Mouse (Mus musculus): ENCODE data around the gene Pabpc6. TPM values are rescaled to one million over a fixed set of nuclear protein-coding genes. Genes with fewer than 3 reads are reported as not detected.

Pabpc6 gene
- total and polyA plus RNA-seq, 3 experiments = not detected

GRCm38 (mm10) chr17:9627011-9627410, 42.5 kb downstream of the Pabpc6 start:
- TF ChIP-seq CTCF (IDR thresholded peaks at IDR 0.05) (no peak), POLR2A (IDR thresholded peaks at IDR 0.05; ENCODE audit: insufficient read depth, low read depth, low read length) (no peak), EP300 (IDR thresholded peaks at IDR 0.05; ENCODE audit: insufficient read depth, low read depth, low read length) (no peak)
- Histone ChIP-seq H3K9ac (ENCODE audit: low read depth, low read length) (no peak overlapping the region), H3K36me3 (ENCODE audit: control insufficient read depth, insufficient read depth, low read length) (no peaks in the 10 kb centered on the region), H3K4me1 (ENCODE audit: control insufficient read depth, insufficient read depth, low read length) (no peaks in the 10 kb centered on the region), H3K4me3 (no peak overlapping the region), H3K27me3 (ENCODE audit: control insufficient read depth, insufficient read depth, low read length) (no peaks in the 10 kb centered on the region; the same call in 1 of the 2 replicates), H3K27ac (no peak overlapping the region), H3K79me2 (replicated peaks; ENCODE audit: control insufficient read depth, insufficient read depth, low read length) (no peaks in the 10 kb centered on the region)
- no peak for DNase-seq
- intact Hi-C loops (cut with DNase I) = no loop called here

Other genes starting within 250 kb of the Pabpc6 start
- not detected for gene Gm17728, start 247.7 kb downstream of the Pabpc6 start, total RNA-seq (2021)
- gene Gm17728, start 247.7 kb downstream of the Pabpc6 start, polyA plus RNA-seq (2012; rRNA removed) = not detected in 2 replicates